Mouse (Mus musculus) gastrocnemius, postnatal 25 days (tissue): ENCODE measurements around the gene Vkorc1. TPM values are rescaled to one million over a fixed set of nuclear protein-coding genes. Genes with fewer than 3 reads are reported as not detected.
"Not testable (repeated sequence)": the region's sequence is repeated elsewhere in the genome, so short reads cannot be mapped to it uniquely, and the experiment has no call there.

Experiments
- DNase-seq: peaks from one replicate; pipeline ENCODE4 v3.0.0; 2022
- total RNA-seq, 2 experiments: library from RNA; stranded (reverse); gene quantifications; 1 replicate in 1 of 2; 2 replicates in 1 of 2; pipeline ENCODE4 v1.2.3; 2021

Gene Vkorc1
- total RNA-seq, 2 experiments from 2014 or later: 12.7 to 18.3 TPM

- no peak for DNase-seq
Measured at GRCm38 (mm10) chr7:127915293-127915692, 19.9 kb upstream of the Vkorc1 start.

DNA sequence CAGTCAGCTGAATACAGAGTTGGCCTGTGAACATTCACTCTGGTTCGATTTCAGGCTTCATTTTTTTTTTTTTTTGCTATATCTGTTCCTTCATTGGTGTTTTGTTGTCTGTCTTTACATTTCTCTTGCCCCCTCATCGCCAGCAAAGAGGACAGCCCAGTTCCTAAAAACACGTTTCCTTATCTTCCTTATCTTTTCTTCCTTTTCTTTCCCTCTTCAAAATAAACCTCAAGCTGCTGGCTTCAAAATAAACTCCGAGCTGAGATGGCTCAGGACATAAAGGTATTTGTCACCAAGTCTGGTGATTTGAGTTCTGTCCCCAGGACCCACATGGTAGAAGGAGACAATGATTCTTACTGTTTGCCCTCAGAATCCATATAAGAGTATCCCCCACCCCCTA is 17.5 kb upstream of the Vkorc1 start:
- no peak for DNase-seq

DNA sequence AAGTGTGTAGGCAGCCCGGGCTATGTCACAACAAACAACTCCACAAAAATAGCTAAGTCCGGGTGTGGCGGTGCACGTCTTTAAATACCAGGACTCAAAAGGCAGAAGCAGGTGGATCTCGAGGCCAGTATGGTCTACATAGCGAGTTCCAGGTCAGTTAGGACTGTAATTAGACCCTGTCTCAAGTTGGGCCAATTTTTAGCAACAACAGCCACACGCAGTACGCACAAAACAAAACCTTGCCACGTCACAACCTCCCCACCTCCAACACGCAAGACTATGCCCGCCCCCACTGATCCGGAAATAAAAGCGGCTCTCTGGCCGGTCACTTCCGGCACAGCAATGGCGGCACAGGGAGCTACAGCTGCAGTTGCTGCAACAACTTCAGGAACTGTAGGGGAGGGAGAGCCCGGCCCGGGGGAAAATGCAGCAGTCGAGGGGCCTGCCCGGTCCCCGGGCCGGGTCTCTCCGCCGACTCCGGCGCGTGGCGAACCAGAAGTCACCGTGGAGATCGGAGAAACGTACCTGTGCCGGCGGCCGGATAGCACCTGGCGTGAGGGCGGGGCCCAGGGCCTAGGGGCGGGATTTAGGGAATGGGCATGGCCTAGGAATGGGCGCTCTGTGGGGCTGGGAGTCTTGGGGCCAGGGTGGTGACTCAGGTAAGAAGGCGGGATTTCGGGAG is 16.9 kb upstream of the Vkorc1 start, which contains the start of gene Kat8:
TSS of gene Kat8 (plus strand) at position 327 of the 682 bp plus-strand sequence.
- DNase-seq: peak; percentile 89

GRCm38 (mm10) chr7:127908656-127909055 is 13.2 kb upstream of the Vkorc1 start:
- DNase-seq: peak; percentile 52

GRCm38 (mm10) chr7:127907939-127908338 is 12.5 kb upstream of the Vkorc1 start:
- DNase-seq: no peak

GRCm38 (mm10) chr7:127903971-127904796 is 8.8 kb upstream of the Vkorc1 start, which contains the start of gene Bckdk:
Gene Bckdk (plus strand): TSS chr7:127904082.
- DNase-seq: peak; percentile 67

- no peak for DNase-seq
Measured at GRCm38 (mm10) chr7:127901772-127902171, 6.4 kb upstream of the Vkorc1 start.

- DNase-seq: no peak
Measured at GRCm38 (mm10) chr7:127899997-127900396, 4.6 kb upstream of the Vkorc1 start.

GRCm38 (mm10) chr7:127898179-127898956 is 3.0 kb upstream of the Vkorc1 start:
- DNase-seq: no peak

- DNase-seq: no peak
Measured at GRCm38 (mm10) chr7:127897542-127897941, 2.1 kb upstream of the Vkorc1 start.

GRCm38 (mm10) chr7:127896384-127896783 is 967 bp upstream of the Vkorc1 start:
- DNase-seq: no peak

DNA sequence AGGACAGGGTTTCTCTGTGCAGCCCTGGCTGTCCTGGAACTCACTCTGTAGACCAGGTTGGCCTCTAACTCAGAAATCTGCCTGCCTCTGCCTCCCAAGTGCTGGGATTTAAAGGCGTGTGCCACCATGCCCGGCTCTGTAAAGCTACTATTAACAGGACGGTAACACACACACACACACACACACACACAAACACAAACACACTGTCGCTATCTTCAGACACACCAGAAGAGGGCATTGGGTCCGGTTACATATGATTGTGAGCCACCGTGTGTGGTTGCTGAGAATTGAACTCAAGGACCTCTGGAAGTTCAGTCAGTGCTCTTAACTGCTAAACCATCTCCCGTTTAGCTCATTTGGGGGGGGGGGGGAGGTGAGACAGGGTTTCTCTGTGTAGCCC is 474 bp upstream of the Vkorc1 start:
- not testable (repeated sequence) for DNase-seq

DNA sequence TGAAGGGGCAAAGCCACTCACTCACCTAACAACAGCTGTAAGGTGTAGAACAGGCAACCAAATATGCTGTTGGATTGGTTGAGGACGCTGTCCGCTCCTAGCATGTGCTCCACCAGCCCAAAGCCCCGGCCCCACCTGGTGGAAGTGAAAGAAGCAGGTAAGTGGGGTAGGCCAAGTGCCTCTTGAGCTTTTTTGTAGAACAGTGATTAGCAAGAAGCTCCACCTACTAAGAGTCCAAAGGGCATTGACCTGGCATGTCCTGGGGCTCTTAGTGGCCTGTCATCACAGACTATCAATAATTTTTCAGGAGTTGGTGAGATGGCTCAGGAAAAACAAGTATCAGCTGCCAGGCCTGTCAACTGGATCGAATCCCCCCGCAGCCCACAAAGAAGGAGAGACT is 937 bp downstream of the Vkorc1 start:
- no peak for DNase-seq

GRCm38 (mm10) chr7:127890798-127891197 is 4.6 kb downstream of the Vkorc1 start, which contains the start of gene Prss53:
Gene Prss53 (minus strand): TSS chr7:127890970.
- no peak for DNase-seq

GRCm38 (mm10) chr7:127888821-127889220 is 6.6 kb downstream of the Vkorc1 start:
- no peak for DNase-seq

GRCm38 (mm10) chr7:127887781-127888180 is 7.6 kb downstream of the Vkorc1 start:
- DNase-seq: no peak

GRCm38 (mm10) chr7:127887191-127887590 is 8.2 kb downstream of the Vkorc1 start:
- DNase-seq: no peak

DNA sequence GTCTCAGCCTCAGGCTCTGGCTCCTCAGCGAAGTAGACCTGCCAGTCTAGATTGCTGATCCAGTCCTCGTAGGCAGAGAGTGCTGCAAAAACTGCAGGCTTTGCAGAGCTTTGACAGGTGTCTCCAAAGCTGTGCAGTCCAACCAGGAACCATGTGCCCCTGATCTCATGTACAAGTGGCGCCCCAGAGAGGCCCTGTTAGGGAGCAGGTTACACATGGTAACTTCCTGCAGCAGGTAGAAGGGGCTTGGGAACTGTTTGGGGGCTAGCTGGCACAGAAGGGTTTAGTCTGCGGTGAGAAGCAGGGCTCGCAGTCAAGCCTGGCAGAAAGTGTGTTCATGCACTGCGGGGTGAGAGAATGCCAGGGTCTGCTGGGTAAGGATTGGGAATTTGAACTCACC is 8.9 kb downstream of the Vkorc1 start:
- no peak for DNase-seq

DNA sequence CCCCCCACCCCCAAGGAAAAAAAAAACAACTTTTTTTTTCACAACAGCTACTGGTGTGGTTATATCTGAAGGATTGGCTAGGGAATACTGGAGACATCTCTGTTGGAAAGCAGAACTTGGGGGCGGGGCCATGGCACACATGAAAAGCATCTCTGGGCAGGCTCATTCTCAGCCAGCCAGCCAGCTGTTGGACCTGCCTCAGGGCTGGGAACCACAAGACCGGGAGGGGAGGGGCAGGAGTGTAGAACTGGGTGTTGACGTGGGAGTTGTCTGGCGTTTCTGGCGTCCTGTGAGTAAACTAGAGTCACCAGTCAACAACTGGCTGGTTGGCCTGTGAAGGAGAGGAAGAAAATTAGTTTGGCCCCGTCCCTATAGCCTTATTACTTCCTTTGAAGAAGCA is 9.5 kb downstream of the Vkorc1 start:
- DNase-seq: peak; percentile 85

- DNase-seq: no peak
Measured at GRCm38 (mm10) chr7:127880431-127880830, 15.0 kb downstream of the Vkorc1 start.

GRCm38 (mm10) chr7:127879301-127879700 is 16.1 kb downstream of the Vkorc1 start:
- no peak for DNase-seq
